Mouse (Mus musculus) ES-E14 (cell line): ENCODE data around the gene Hdac5. TPM values are rescaled to one million over a fixed set of nuclear protein-coding genes. Genes with fewer than 3 reads are reported as not detected.

Experiments used
- DNase-seq: peaks from one replicate; pipeline ENCODE4 v3.0.0-alpha.2; 2013; ENCODE audit warnings: low read depth, low spot score
- H3K27ac ChIP-seq: 2 replicates; pipeline ENCODE4 v1.5.1; 2012; ENCODE audit warnings: low read depth, mild to moderate bottlenecking, low read length, moderate library complexity, mixed read lengths; ENCODE audit not compliant: poor library complexity, insufficient read depth, severe bottlenecking
- H3K36me3 ChIP-seq: 2 replicates; pipeline ENCODE4 v1.6.1; 2012; ENCODE audit warnings: mild to moderate bottlenecking, low read length, moderate library complexity, mixed read lengths; ENCODE audit not compliant: control insufficient read depth, poor library complexity, insufficient read depth, severe bottlenecking
- H3K4me1 ChIP-seq, 2 experiments: fragments of 150-350 bp in 1 of 2; sonication (generic) in 1 of 2; 2 replicates each; pipeline ENCODE4 v1.6.1; 2012; ENCODE audit warnings: low read length in 2 of 2, mild to moderate bottlenecking in 1 of 2, mixed read lengths in 1 of 2; ENCODE audit not compliant: control insufficient read depth in 2 of 2, insufficient read depth in 2 of 2, poor library complexity in 1 of 2
- H3K4me3 ChIP-seq, 2 experiments: fragments of 150-350 bp in 1 of 2; sonication (generic) in 1 of 2; 2 replicates each; pipeline ENCODE4 v1.5.1; 2012; ENCODE audit warnings: low read length in 2 of 2, low read depth in 1 of 2, mild to moderate bottlenecking in 1 of 2, mixed read lengths in 1 of 2; ENCODE audit not compliant: insufficient read depth in 1 of 2, poor library complexity in 1 of 2, severe bottlenecking in 1 of 2
- H3K9ac ChIP-seq: 2 replicates; pipeline ENCODE4 v1.6.1; 2012; ENCODE audit warnings: low read depth, mild to moderate bottlenecking, low read length, mixed read lengths; ENCODE audit not compliant: poor library complexity, insufficient read depth, severe bottlenecking
- H3K9me3 ChIP-seq: fragments of 150-350 bp; sonication (generic); 2 replicates; pipeline ENCODE4 v1.6.1; 2012; ENCODE audit warnings: low read depth, mild to moderate bottlenecking, low read length; ENCODE audit not compliant: control insufficient read depth, insufficient read depth
- CHD2 ChIP-seq: IDR thresholded peaks from 2 replicates; pipeline ENCODE4 v1.6.1; 2014; ENCODE audit warnings: mild to moderate bottlenecking, low read depth, low read length, inconsistent platforms
- HCFC1 ChIP-seq: IDR thresholded peaks from 2 replicates; pipeline ENCODE4 v1.6.1; 2012; ENCODE audit warnings: low read length, inconsistent platforms, borderline replicate concordance; ENCODE audit not compliant: insufficient read depth
- MAFK ChIP-seq: IDR thresholded peaks from 2 replicates; pipeline ENCODE4 v1.6.1; 2014; ENCODE audit warnings: mild to moderate bottlenecking, low read depth, low read length, inconsistent platforms; ENCODE audit not compliant: insufficient read depth
- ZC3H11A ChIP-seq: IDR thresholded peaks from 2 replicates; pipeline ENCODE4 v1.6.1; 2012; ENCODE audit warnings: low read depth, mild to moderate bottlenecking, inconsistent platforms, low read length, borderline replicate concordance
- ZNF384 ChIP-seq: IDR thresholded peaks from 2 replicates; pipeline ENCODE4 v1.6.1; 2012; ENCODE audit warnings: low read depth, low read length, inconsistent platforms
- in situ Hi-C, 2 experiments: fragments of 600-800 bp; cut with MboI; formaldehyde crosslinking; loops; one replicate each; pipeline ENCODE4 v1.15.1; 2025; ENCODE audit warnings: low sequenced_read_pairs in 2 of 2, inconsistent platforms in 1 of 2; ENCODE audit not compliant: unreplicated experiment in 2 of 2
- total RNA-seq: library from RNA; depleted of rRNA; stranded (reverse); fragments of 300-350 nt; gene quantifications from 2 replicates; pipeline ENCODE4 v1.2.3, GENCODE M21; 2012

Gene Hdac5
- total RNA-seq, 1 experiment, result 33.3 TPM

DNA sequence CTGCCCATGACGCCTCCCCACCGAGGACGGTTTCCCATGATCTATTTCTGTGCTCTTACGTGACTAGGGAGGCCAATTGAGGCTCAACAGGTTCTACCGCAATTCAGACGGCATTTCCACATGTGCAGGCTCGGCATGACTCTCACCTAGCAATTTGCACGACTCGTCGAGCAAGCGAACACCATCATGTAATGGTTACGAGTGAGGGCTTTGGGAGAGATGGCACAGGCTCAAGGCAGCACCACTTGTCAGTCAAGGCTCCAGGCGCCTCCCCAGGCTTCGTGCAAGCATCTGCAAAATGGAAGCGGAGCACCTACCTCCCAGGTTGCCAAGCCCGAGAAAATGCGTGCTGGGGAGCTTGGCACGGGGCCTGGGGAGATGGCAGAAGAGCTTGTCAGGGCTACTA is 18.0 kb downstream of the Hdac5 start:
- no peak for DNase-seq
- in situ Hi-C loops, result no loop called here
- Histone ChIP-seq H3K4me1 (peaks cover 0 to 13% of the 10 kb centered on the region in 2 experiments; a peak in 3 of 4 replicates), H3K4me3 (no peak overlapping the region), H3K27ac (no peak overlapping the region), H3K9ac (no peak overlapping the region), H3K36me3 (no peaks in the 10 kb centered on the region; the same call in 1 of the 2 replicates), H3K9me3 (no peaks in the 10 kb centered on the region)
- TF ChIP-seq ZC3H11A (no peak), CHD2 (no peak), HCFC1 (no peak), ZNF384 (no peak), MAFK (no peak)

DNA sequence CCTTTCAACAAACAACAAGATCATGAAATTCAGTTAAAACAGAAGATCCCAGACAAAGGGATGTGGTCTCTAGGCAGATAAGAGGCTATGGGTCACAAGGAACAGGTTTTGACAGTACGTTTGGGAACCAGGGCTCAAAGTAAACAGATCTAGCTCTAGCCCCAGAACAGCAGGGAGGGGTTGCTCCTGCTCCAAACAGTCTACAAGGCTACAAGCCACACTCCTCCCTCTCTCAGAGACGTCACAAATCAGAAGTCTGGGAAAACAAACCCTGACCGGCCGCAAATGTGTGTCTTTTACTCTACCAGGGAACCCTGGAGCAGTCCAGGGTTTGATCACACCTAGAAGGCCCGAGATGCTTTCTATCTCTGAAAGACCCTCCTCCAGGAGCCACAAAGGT is 19.0 kb downstream of the Hdac5 start:
- no peaks in the 10 kb centered on the region for H3K9me3 ChIP-seq
- DNase-seq, result no peak
- peaks cover 0 to 9% of the 10 kb centered on the region in 2 experiments; a peak in 3 of 4 replicates for H3K4me1 ChIP-seq
- no peak for TF ChIP-seq MAFK
- TF ChIP-seq CHD2, result no peak
- no peak for TF ChIP-seq ZNF384
- H3K9ac ChIP-seq, result no peak overlapping the region
- no peak overlapping the region for H3K27ac ChIP-seq
- in situ Hi-C loops, result no loop called here
- no peak overlapping the region for H3K4me3 ChIP-seq
- no peaks in the 10 kb centered on the region; the same call in 1 of the 2 replicates for H3K36me3 ChIP-seq

DNA sequence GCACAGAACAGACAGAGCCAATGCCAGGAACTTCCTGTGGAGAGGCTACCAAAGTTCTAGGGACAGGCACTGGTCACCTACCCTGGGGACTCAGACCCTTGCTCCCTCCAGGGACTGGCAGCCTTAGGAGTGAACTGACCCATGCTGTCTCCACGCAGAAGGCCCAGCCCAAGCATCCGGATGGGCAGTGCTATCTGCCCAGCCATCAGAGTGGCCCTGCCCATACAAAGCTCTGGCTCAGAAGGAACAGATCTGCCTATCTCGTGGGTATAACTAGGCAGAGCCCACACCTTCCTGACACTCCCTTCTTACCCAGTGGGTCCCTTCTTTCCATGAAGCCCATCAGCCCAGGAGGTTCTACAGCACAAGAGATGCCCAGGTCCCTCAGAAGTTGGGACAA is 19.8 kb downstream of the Hdac5 start:
- Histone ChIP-seq H3K27ac (no peak overlapping the region), H3K4me1 (peaks cover 0 to 7% of the 10 kb centered on the region in 2 experiments; a peak in 2 of 4 replicates), H3K9me3 (no peaks in the 10 kb centered on the region), H3K4me3 (no peak overlapping the region), H3K9ac (no peak overlapping the region), H3K36me3 (no peaks in the 10 kb centered on the region; the same call in 1 of the 2 replicates)
- no peak for DNase-seq
- in situ Hi-C loops, result no loop called here
- TF ChIP-seq ZC3H11A (no peak), HCFC1 (no peak), CHD2 (no peak), ZNF384 (no peak), MAFK (no peak)

DNA sequence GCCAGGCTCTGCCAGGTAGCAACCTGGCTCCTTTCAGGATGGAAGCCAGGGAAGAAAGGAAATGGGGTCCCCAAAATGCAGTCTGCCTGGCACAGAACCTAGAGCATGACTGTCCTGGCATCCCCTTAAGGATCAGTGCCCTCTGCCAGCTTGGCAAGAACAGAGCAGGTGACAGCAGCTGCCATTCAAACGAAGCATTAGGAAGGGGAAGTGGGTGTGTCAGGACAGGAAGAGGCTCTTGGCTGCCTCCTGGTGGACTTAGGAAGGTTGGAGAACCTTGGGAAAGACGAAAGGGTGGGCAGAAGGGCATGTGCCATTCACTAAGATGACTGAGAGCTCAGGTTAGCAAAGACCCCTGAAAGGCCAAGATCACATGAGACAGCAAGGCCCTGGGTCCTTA is 20.2 kb downstream of the Hdac5 start:
- Histone ChIP-seq H3K9me3 (no peaks in the 10 kb centered on the region), H3K36me3 (no peaks in the 10 kb centered on the region; the same call in 1 of the 2 replicates), H3K4me3 (no peak overlapping the region), H3K9ac (no peak overlapping the region), H3K4me1 (peaks cover 0 to 3% of the 10 kb centered on the region in 2 experiments; a peak in 2 of 4 replicates), H3K27ac (no peak overlapping the region)
- in situ Hi-C loops, result no loop called here
- DNase-seq, result no peak
- TF ChIP-seq MAFK (no peak), HCFC1 (no peak), CHD2 (no peak), ZNF384 (no peak), ZC3H11A (no peak)

DNA sequence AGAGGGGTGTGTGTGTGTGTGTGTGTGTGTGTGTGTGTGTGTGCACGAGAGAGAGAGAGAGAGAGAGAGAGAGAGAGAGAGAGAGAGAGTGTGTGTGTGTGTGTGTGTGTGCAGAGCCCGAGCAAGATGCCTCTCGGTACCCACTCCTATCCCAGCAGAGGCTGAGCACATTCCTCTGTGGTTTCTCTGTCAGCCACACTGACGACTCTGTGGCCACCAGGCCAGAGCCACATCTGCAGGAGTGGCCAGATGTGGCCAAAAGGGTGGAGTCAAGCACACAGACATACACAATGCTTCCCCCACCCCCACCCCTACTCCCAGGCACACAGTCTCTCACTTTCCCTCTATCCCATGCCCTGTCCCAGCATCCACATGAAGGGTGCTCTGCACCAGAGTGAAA is 21.1 kb downstream of the Hdac5 start:
- TF ChIP-seq CHD2, result no peak
- TF ChIP-seq ZNF384, result no peak
- no peak for TF ChIP-seq HCFC1
- no peak for TF ChIP-seq ZC3H11A
- no peak for TF ChIP-seq MAFK
- Histone ChIP-seq H3K36me3 (peaks cover 5% of the 10 kb centered on the region; the same call in 1 of the 2 replicates), H3K9ac (no peak overlapping the region), H3K4me1 (peaks cover 0 to 3% of the 10 kb centered on the region in 2 experiments; a peak in 2 of 4 replicates), H3K4me3 (no peak overlapping the region), H3K9me3 (no peaks in the 10 kb centered on the region), H3K27ac (no peak overlapping the region)
- no peak for DNase-seq
- in situ Hi-C loops, result no loop called here
